Mouse (Mus musculus) hematopoietic stem cell, adult 5-6 weeks (primary cell): ENCODE measurements around the gene Pou6f1. TPM values are rescaled to one million over a fixed set of nuclear protein-coding genes. Genes with fewer than 3 reads are reported as not detected.
"Not testable (repeated sequence)": the region's sequence is repeated elsewhere in the genome, so short reads cannot be mapped to it uniquely, and the experiment has no call there.

ENCODE experiments used
- ATAC-seq, 2 experiments: fragments of 125-278 bp in 1 of 2; replicated peaks in 1 of 2; 2 replicates each; pipeline ENCODE4 v1.8.0; 2016 to 2017; ENCODE audit warnings: inconsistent platforms in 2 of 2, mild to moderate bottlenecking in 2 of 2, moderate number of reproducible peaks in 2 of 2, low read depth in 1 of 2, moderate TSS enrichment in 1 of 2; ENCODE audit not compliant: low FRiP score in 2 of 2, poor library complexity in 2 of 2, severe bottlenecking in 2 of 2, insufficient read depth in 1 of 2, low TSS enrichment in 1 of 2
- total RNA-seq: library from RNA; stranded (forward); fragments of 172-1452, 232-1000 nt; gene quantifications from 2 replicates; pipeline ENCODE4 v1.2.3, GENCODE M21; 2017

Pou6f1 gene
- total RNA-seq, 1 experiment from 2014 or later = 1.6 TPM

- ATAC-seq = no peak
Measured at GRCm38 (mm10) chr15:100624435-100624834, 24.7 kb upstream of the Pou6f1 start.

GRCm38 (mm10) chr15:100623754-100624153 lies 24.0 kb upstream of the Pou6f1 start:
- no peak for ATAC-seq

- ATAC-seq = peak; percentile 70
Measured at GRCm38 (mm10) chr15:100622164-100622563, 22.4 kb upstream of the Pou6f1 start.

- ATAC-seq = 0 out of 4 replicates have a peak, but pooled peaks of 1 of the 2 experiments have one; percentile 1
Measured at GRCm38 (mm10) chr15:100621671-100622070, 21.9 kb upstream of the Pou6f1 start.

- ATAC-seq = no peak
Measured at GRCm38 (mm10) chr15:100619200-100619599, 19.4 kb upstream of the Pou6f1 start.

GRCm38 (mm10) chr15:100616221-100616620 lies 16.4 kb upstream of the Pou6f1 start:
- ATAC-seq = no peak

- peak; percentile 48 to 52 for ATAC-seq
Measured at GRCm38 (mm10) chr15:100615825-100616220, 16.0 kb upstream of the Pou6f1 start.

- ATAC-seq = peak; percentile 70 to 73
Measured at GRCm38 (mm10) chr15:100614996-100615824, 15.4 kb upstream of the Pou6f1 start, which contains the start of gene Dazap2. Dazap2 (plus strand) TSS chr15:100615349.

- ATAC-seq = peak; percentile 14 to 15; a peak in 2 of 4 replicates
Measured at GRCm38 (mm10) chr15:100614218-100614995, 14.6 kb upstream of the Pou6f1 start.

GRCm38 (mm10) chr15:100613584-100613983 lies 13.8 kb upstream of the Pou6f1 start:
- ATAC-seq = peak; percentile 31 to 33

- ATAC-seq = no peak
Measured at GRCm38 (mm10) chr15:100612432-100612831, 12.6 kb upstream of the Pou6f1 start.

GRCm38 (mm10) chr15:100611951-100612350 lies 12.2 kb upstream of the Pou6f1 start:
- ATAC-seq = no peak

GRCm38 (mm10) chr15:100606677-100607076 lies 6.9 kb upstream of the Pou6f1 start:
- not testable (repeated sequence) for ATAC-seq

GRCm38 (mm10) chr15:100601669-100602068 lies 1.9 kb upstream of the Pou6f1 start:
- no peak for ATAC-seq

GRCm38 (mm10) chr15:100600696-100601272 lies 1.0 kb upstream of the Pou6f1 start:
- no peak for ATAC-seq

- ATAC-seq = peak; percentile 60 to 72
Measured at GRCm38 (mm10) chr15:100600047-100600695, 387 bp upstream of the Pou6f1 start.

GRCm38 (mm10) chr15:100598883-100599275 lies 905 bp downstream of the Pou6f1 start:
- no peak for ATAC-seq
